ENCODE assay signal across 20 mouse cellular contexts in the genomic region with DNA sequence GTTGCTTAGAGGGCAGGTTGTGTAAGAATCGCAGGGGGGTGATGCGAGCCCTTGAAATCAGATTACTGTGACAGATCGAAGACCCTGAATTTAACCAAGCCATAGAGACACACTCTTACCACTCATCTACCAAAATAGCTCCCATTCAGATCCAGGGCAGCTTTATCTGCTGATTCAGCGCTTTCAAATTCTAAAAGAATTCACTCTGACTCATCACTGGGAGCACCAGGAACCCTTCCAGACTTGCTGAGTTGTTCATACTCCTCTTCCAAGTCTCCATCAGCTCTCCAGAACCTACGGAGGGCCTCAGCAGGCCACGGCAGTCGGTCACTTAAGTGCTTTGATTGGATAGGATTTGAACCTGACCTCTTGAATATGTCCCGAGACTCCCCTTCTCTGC. TPM values are rescaled to one million over a fixed set of nuclear protein-coding genes. Genes with fewer than 3 reads are reported as not detected.
DNase-seq lines count a peak whose midpoint lies in the region; ATAC-seq and TF ChIP-seq lines count a peak whose summit lies in the region.
"Had no signal": no experiment of that assay in that cellular context is flagged by ENCODE, and none has a peak within 500 bp of the region (broad histone marks: within the 10 kb centered on the region; RNA-seq: fewer than 3 reads in every experiment).

No protein-coding gene starts in this region.

- no peak overlapping the region for H3K9ac ChIP-seq in heart, postnatal 0 days (replicated peaks; ENCODE audit: low read depth, low read length)
- H3K9ac ChIP-seq in heart, adult 2 months (ENCODE audit: low read depth, low read length): no peak overlapping the region
- H3K9ac ChIP-seq in MEL (ENCODE audit: control insufficient read depth, low read depth, low read length, poor library complexity, severe bottlenecking): no peak overlapping the region
- no peak overlapping the region for H3K9ac ChIP-seq in intestine, embryonic 15.5 days
- H3K9ac ChIP-seq: forebrain, embryonic 13.5 days; limb, embryonic 13.5 days; liver, embryonic 13.5 days; lung, embryonic 14.5 days had no signal

- TF ChIP-seq POLR2A in heart, adult 2 months (IDR thresholded peaks at IDR 0.05; ENCODE audit: insufficient read depth, low read depth, low read length): no peak
- TF ChIP-seq POLR2A in MEL (IDR thresholded peaks at IDR 0.05; ENCODE audit: control insufficient read depth in 1 of 2, insufficient read depth in 1 of 2, low read depth in 1 of 2, low read length in 2 of 2, poor library complexity in 1 of 2): no peak

- no peak for TF ChIP-seq RAD21 in MEL (IDR thresholded peaks at IDR 0.05; ENCODE audit: low read depth, low read length)

- TF ChIP-seq EP300 in heart, postnatal 0 days (IDR thresholded peaks at IDR 0.05; ENCODE audit: low read depth): no peak
- TF ChIP-seq EP300 in heart, adult 2 months (IDR thresholded peaks at IDR 0.05; ENCODE audit: insufficient read depth, low read depth, low read length): no peak
- TF ChIP-seq EP300 in MEL (IDR thresholded peaks at IDR 0.05; ENCODE audit: low read depth in 1 of 2, low read length in 2 of 2): no peak

- intact Hi-C loops in heart, adult 2 months (cut with DNase I): loop anchor here (2.0 kb wide), 1 partner anchor 59 kb away; no protein-coding TSS in a partner anchor

- H3K9me3 ChIP-seq in heart, postnatal 0 days (replicated peaks; ENCODE audit: control insufficient read depth, low read length): no peaks in the 10 kb centered on the region
- no peaks in the 10 kb centered on the region for H3K9me3 ChIP-seq in MEL (replicated peaks; ENCODE audit: insufficient read depth, low read length)
- no peaks in the 10 kb centered on the region for H3K9me3 ChIP-seq in intestine, embryonic 15.5 days
- H3K9me3 ChIP-seq: embryonic facial prominence, embryonic 10.5 days; forebrain, embryonic 13.5 days; limb, embryonic 13.5 days; liver, embryonic 13.5 days; midbrain, embryonic 10.5 days had no signal

- peak; percentile 65 for DNase-seq in heart, postnatal 0 days (ENCODE audit: low spot score)
- no peak for DNase-seq in heart, adult 2 months
- DNase-seq in 3T3-L1 (ENCODE audit: low read depth, low spot score) (peak; percentile 90), MEL (ENCODE audit: low read depth, low spot score) (no peak)
- DNase-seq in skeletal muscle tissue, adult 2 months (ENCODE audit: low read depth, low spot score): peak; percentile 43
- no peak for DNase-seq in c-Kit-positive CD71-positive TER-119-positive erythroid progenitor cells, embryonic 14.5 days (ENCODE audit: low spot score)
- DNase-seq: cerebellum, adult 2 months; heart, adult 18-20 months; kidney, adult 11 months; liver, embryonic 13.5 days; lung, embryonic 14.5 days; thymus, postnatal 4 days had no signal

- peaks cover 5% of the 10 kb centered on the region for H3K4me1 ChIP-seq in heart, postnatal 0 days (ENCODE audit: control insufficient read depth, insufficient read depth)
- no peaks in the 10 kb centered on the region; the same call in 1 of the 2 replicates for H3K4me1 ChIP-seq in heart, adult 2 months (ENCODE audit: control insufficient read depth, insufficient read depth, low read length)
- no peaks in the 10 kb centered on the region for H3K4me1 ChIP-seq in MEL (ENCODE audit: control insufficient read depth in 1 of 2, insufficient read depth in 2 of 2, low read length in 2 of 2)
- H3K4me1 ChIP-seq in intestine, embryonic 15.5 days (replicated peaks): no peaks in the 10 kb centered on the region
- H3K4me1 ChIP-seq: limb, embryonic 13.5 days had no signal

- no peak overlapping the region for H3K4me2 ChIP-seq in heart, postnatal 0 days (ENCODE audit: low read depth, low read length)
- no peak overlapping the region for H3K4me2 ChIP-seq in intestine, embryonic 15.5 days (replicated peaks)
- H3K4me2 ChIP-seq: forebrain, embryonic 13.5 days; limb, embryonic 13.5 days; liver, embryonic 13.5 days; lung, embryonic 14.5 days had no signal

- H3K27ac ChIP-seq in heart, postnatal 0 days (ENCODE audit: low read depth): 0 out of 2 replicates have a peak overlapping the region, but pooled peaks have one; percentile 9
- H3K27ac ChIP-seq in heart, adult 2 months: no peak overlapping the region
- no peak overlapping the region for H3K27ac ChIP-seq in MEL (ENCODE audit: control insufficient read depth, low read depth, low read length)
- no peak overlapping the region for H3K27ac ChIP-seq in intestine, embryonic 15.5 days
- H3K27ac ChIP-seq: embryonic facial prominence, embryonic 10.5 days; forebrain, embryonic 13.5 days; hindbrain, postnatal 0 days; kidney, postnatal 0 days; limb, embryonic 13.5 days; liver, embryonic 13.5 days; macrophage; midbrain, embryonic 10.5 days had no signal

- 60% methylated on average over 8 of the region's 8 CpGs for WGBS in heart, postnatal 0 days
- 72% methylated on average over 8 of the region's 8 CpGs for WGBS in heart, adult 2 months
- 79% methylated on average over 8 of the region's 8 CpGs for WGBS in intestine, embryonic 15.5 days

- TF ChIP-seq CTCF in heart, postnatal 0 days (IDR thresholded peaks at IDR 0.05; ENCODE audit: low read depth): no peak
- no peak for TF ChIP-seq CTCF in heart, adult 2 months (IDR thresholded peaks at IDR 0.05)
- TF ChIP-seq CTCF in MEL (IDR thresholded peaks at IDR 0.05 in 2 of 3, conservative IDR thresholded peaks at IDR 0.05 in 1 of 3; ENCODE audit: control insufficient read depth in 1 of 3, insufficient read depth in 1 of 3, low read depth in 2 of 3, low read length in 3 of 3, poor library complexity in 1 of 3, severe bottlenecking in 1 of 3): no peak

- H3K27me3 ChIP-seq in heart, postnatal 0 days (ENCODE audit: control insufficient read depth, insufficient read depth, low read length): no peaks in the 10 kb centered on the region
- no peaks in the 10 kb centered on the region for H3K27me3 ChIP-seq in heart, adult 2 months (ENCODE audit: control insufficient read depth, insufficient read depth, low read length)
- H3K27me3 ChIP-seq in MEL (ENCODE audit: control insufficient read depth in 1 of 2, insufficient read depth in 2 of 2, low read length in 2 of 2): peaks cover 0 to 1% of the 10 kb centered on the region in 2 experiments; a peak in 3 of 4 replicates
- no peaks in the 10 kb centered on the region for H3K27me3 ChIP-seq in intestine, embryonic 15.5 days (replicated peaks)
- H3K27me3 ChIP-seq: forebrain, embryonic 13.5 days; limb, embryonic 13.5 days had no signal

- H3K79me2 ChIP-seq in heart, adult 2 months (replicated peaks; ENCODE audit: control insufficient read depth, insufficient read depth, low read length): no peaks in the 10 kb centered on the region
- no peaks in the 10 kb centered on the region for H3K79me2 ChIP-seq in MEL (ENCODE audit: control insufficient read depth, insufficient read depth, low read length, poor library complexity)

- H3K4me3 ChIP-seq in heart, postnatal 0 days (ENCODE audit: low read depth, low read length): no peak overlapping the region
- no peak overlapping the region for H3K4me3 ChIP-seq in heart, adult 2 months
- H3K4me3 ChIP-seq in MEL (ENCODE audit: control insufficient read depth in 1 of 2, insufficient read depth in 1 of 2, low read depth in 2 of 2, low read length in 2 of 2): no peak overlapping the region
- no peak overlapping the region for H3K4me3 ChIP-seq in intestine, embryonic 15.5 days (replicated peaks)
- H3K4me3 ChIP-seq: embryonic facial prominence, embryonic 10.5 days; forebrain, embryonic 13.5 days; limb, embryonic 13.5 days; liver, embryonic 13.5 days; midbrain, embryonic 10.5 days had no signal

- no peak for ATAC-seq in heart, postnatal 0 days (ENCODE audit: insufficient read depth, low read depth)
- ATAC-seq in intestine, embryonic 15.5 days: no peak
- ATAC-seq: forebrain, embryonic 13.5 days; hindbrain, postnatal 0 days had no signal

- H3K36me3 ChIP-seq in heart, postnatal 0 days (replicated peaks; ENCODE audit: control insufficient read depth, insufficient read depth, low read length): no peaks in the 10 kb centered on the region
- no peaks in the 10 kb centered on the region for H3K36me3 ChIP-seq in heart, adult 2 months (ENCODE audit: control insufficient read depth, insufficient read depth, low read length)
- H3K36me3 ChIP-seq in MEL (ENCODE audit: control insufficient read depth in 1 of 2, insufficient read depth in 2 of 2, low read length in 2 of 2): no peaks in the 10 kb centered on the region
- no peaks in the 10 kb centered on the region for H3K36me3 ChIP-seq in intestine, embryonic 15.5 days
- H3K36me3 ChIP-seq: embryonic facial prominence, embryonic 10.5 days; limb, embryonic 13.5 days; liver, embryonic 13.5 days; midbrain, embryonic 10.5 days had no signal

TF ChIP-seq in MEL, 35 proteins besides CTCF, POLR2A, EP300 and RAD21:
- TF ChIP-seq BHLHE40 (IDR thresholded peaks at IDR 0.05; ENCODE audit: borderline replicate concordance, low read depth, low read length): no peak
- peak; percentile 89 for TF ChIP-seq MAFK (IDR thresholded peaks at IDR 0.05; ENCODE audit: borderline replicate concordance, low read depth, low read length)

RNA-seq across cellular contexts. Expression of a gene that starts 5.6 kb away (rescaled TPM):
- 62.9 and 68.3 TPM in 2 replicates for total RNA-seq in heart, postnatal 0 days (2014; rRNA removed; ENCODE audit: low replicate concordance)
- polyA plus RNA-seq in heart, postnatal 0 days (2015; fragmentation: Nextera tagmentation; extraction: Ambion mirVana): 22.6 and 26.7 TPM in 2 replicates
- 10 to 100 TPM; 70.2 to 75.6 TPM for total RNA-seq in heart, adult 2 months (2021)
- 21.4 and 38.8 TPM in 2 replicates for polyA plus RNA-seq in heart, adult 2 months (2012; rRNA removed)
- total RNA-seq in MEL (2012; rRNA removed): 60.5 and 62.5 TPM in 2 replicates
- 10 to 100 TPM in 1 of 2 experiments, not detected in 1; 79.3 TPM for polyA plus RNA-seq in MEL (2012; ENCODE audit: insufficient read depth in 1 of 2, insufficient read length in 2 of 2, low read depth in 1 of 2, low replicate concordance in 2 of 2, missing spikeins in 1 of 2)
- polyA plus RNA-seq in intestine, embryonic 15.5 days (2015; fragmentation: Nextera tagmentation; extraction: Ambion mirVana): 41.3 and 43.7 TPM in 2 replicates

Comparison
In these comparisons a context has a peak if more than half of its experiments do, and no peak if none do; other contexts are left out.
1. DNase-seq: peak in heart, postnatal 0 days (single experiment), 3T3-L1 (single experiment) and skeletal muscle tissue, adult 2 months (single experiment); none in heart, adult 2 months (0 of 2), MEL (single experiment) and c-Kit-positive CD71-positive TER-119-positive erythroid progenitor cells, embryonic 14.5 days (single experiment).